ENCODE assay signal across 8 mouse cellular contexts in the genomic region with DNA sequence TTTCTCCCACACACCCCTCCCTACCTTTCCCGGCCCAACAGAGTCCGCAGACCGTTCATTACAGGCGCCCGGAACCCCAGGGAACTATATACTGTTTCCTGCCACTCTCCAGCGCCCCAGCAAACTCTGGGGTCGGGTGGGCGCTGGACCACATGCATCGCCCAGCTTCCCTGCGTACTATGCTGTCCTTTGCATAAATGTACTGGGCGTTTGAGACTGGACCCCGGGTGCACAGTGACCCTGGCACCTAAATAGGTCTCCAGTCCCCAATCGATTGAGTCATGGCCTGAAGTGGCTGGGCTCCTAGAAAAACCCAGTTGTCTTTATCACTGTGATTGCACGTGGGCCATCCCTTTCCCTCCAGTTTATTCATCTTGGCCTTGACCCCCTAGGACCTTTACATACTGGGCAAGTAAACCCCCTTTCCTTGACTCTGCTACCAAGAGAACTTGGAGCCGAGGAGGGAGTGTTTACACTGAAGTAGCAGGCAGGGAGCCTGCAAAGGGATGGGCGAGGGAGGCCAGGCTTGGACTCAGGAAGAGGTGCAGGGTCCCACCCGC. TPM values are rescaled to one million over a fixed set of nuclear protein-coding genes. Genes with fewer than 3 reads are reported as not detected.
DNase-seq lines count a peak whose midpoint lies in the region; ATAC-seq and TF ChIP-seq lines count a peak whose summit lies in the region.
"Had no signal": no experiment of that assay in that cellular context is flagged by ENCODE, and none has a peak within 500 bp of the region (broad histone marks: within the 10 kb centered on the region; RNA-seq: fewer than 3 reads in every experiment).

No protein-coding gene starts in this region.

- WGBS in liver, embryonic 11.5 days: 3% methylated on average over 17 of the region's 17 CpGs
- WGBS in forebrain, embryonic 14.5 days: 3% methylated on average over 17 of the region's 17 CpGs
- WGBS in limb, embryonic 14.5 days: under 1% methylated on average over 17 of the region's 17 CpGs
- WGBS in stomach, embryonic 14.5 days: 5% methylated on average over 17 of the region's 17 CpGs

- H3K9ac ChIP-seq in liver, embryonic 11.5 days (ENCODE audit: low read depth, low read length): no peak overlapping the region
- peak overlapping the region; percentile 43; the same call in 1 of the 2 replicates for H3K9ac ChIP-seq in forebrain, embryonic 14.5 days (ENCODE audit: low read length)
- H3K9ac ChIP-seq in limb, embryonic 14.5 days (ENCODE audit: low read depth, low read length, severe bottlenecking): no peak overlapping the region
- no peak overlapping the region for H3K9ac ChIP-seq in stomach, embryonic 14.5 days (replicated peaks; ENCODE audit: low read depth, low read length)

- H3K27ac ChIP-seq in liver, embryonic 11.5 days (ENCODE audit: low read depth, low read length): no peak overlapping the region
- H3K27ac ChIP-seq in forebrain, embryonic 14.5 days (ENCODE audit: low read depth, low read length): no peak overlapping the region
- no peak overlapping the region for H3K27ac ChIP-seq in limb, embryonic 14.5 days (replicated peaks; ENCODE audit: low read depth, low read length)
- no peak overlapping the region for H3K27ac ChIP-seq in stomach, embryonic 14.5 days (ENCODE audit: low read length)

- no peak for DNase-seq in liver, embryonic 11.5 days (ENCODE audit: low spot score)
- DNase-seq in liver: no peak
- no peak for DNase-seq in forebrain, embryonic 14.5 days (ENCODE audit: low spot score)
- DNase-seq in limb, embryonic 14.5 days (ENCODE audit: low spot score): no peak
- no peak for DNase-seq in spleen, postnatal 4 days (ENCODE audit: low spot score in 2 of 2)
- no peak for DNase-seq in layer of hippocampus, postnatal 10 days (ENCODE audit: low spot score in 2 of 2)

- H3K4me3 ChIP-seq in liver, embryonic 11.5 days (ENCODE audit: low read depth, low read length): peak overlapping the region; percentile 23; the same call in 1 of the 2 replicates
- peak overlapping the region; percentile 36 for H3K4me3 ChIP-seq in forebrain, embryonic 14.5 days (ENCODE audit: low read depth, low read length)
- H3K4me3 ChIP-seq in limb, embryonic 14.5 days (replicated peaks; ENCODE audit: low read length): peak overlapping the region; percentile 18; the same call in 1 of the 2 replicates
- H3K4me3 ChIP-seq in stomach, embryonic 14.5 days (ENCODE audit: low read depth, low read length): peak overlapping the region; percentile 21

- H3K36me3 ChIP-seq in liver, embryonic 11.5 days (ENCODE audit: control insufficient read depth, insufficient read depth, low read length): no peaks in the 10 kb centered on the region
- H3K36me3 ChIP-seq in forebrain, embryonic 14.5 days (ENCODE audit: control insufficient read depth, insufficient read depth, low read length): no peaks in the 10 kb centered on the region
- no peaks in the 10 kb centered on the region for H3K36me3 ChIP-seq in limb, embryonic 14.5 days (ENCODE audit: control insufficient read depth, insufficient read depth, low read length)
- no peaks in the 10 kb centered on the region for H3K36me3 ChIP-seq in stomach, embryonic 14.5 days (ENCODE audit: control insufficient read depth, insufficient read depth, low read length)

- H3K4me2 ChIP-seq in liver, embryonic 11.5 days: peak overlapping the region; percentile 60
- peak overlapping the region; percentile 66 for H3K4me2 ChIP-seq in forebrain, embryonic 14.5 days (ENCODE audit: low read length)
- peak overlapping the region; percentile 40; the same call in 1 of the 2 replicates for H3K4me2 ChIP-seq in limb, embryonic 14.5 days (replicated peaks; ENCODE audit: low read depth, low read length, severe bottlenecking)
- peak overlapping the region; percentile 41 for H3K4me2 ChIP-seq in stomach, embryonic 14.5 days (replicated peaks; ENCODE audit: low read depth, low read length)

- H3K4me1 ChIP-seq in liver, embryonic 11.5 days (replicated peaks; ENCODE audit: control insufficient read depth, insufficient read depth, low read length): peaks cover 4% of the 10 kb centered on the region
- peaks cover 11% of the 10 kb centered on the region for H3K4me1 ChIP-seq in forebrain, embryonic 14.5 days (ENCODE audit: control insufficient read depth, insufficient read depth, low read length)
- H3K4me1 ChIP-seq in limb, embryonic 14.5 days (ENCODE audit: control insufficient read depth, insufficient read depth, low read length): peaks cover 5% of the 10 kb centered on the region
- 0 out of 2 replicates have a peak, but pooled peaks cover 2% of the 10 kb centered on the region for H3K4me1 ChIP-seq in stomach, embryonic 14.5 days (ENCODE audit: control insufficient read depth, insufficient read depth, low read length)

- ATAC-seq in liver, embryonic 11.5 days (replicated peaks; ENCODE audit: low FRiP score): no peak
- no peak for ATAC-seq in forebrain, embryonic 14.5 days
- no peak for ATAC-seq in limb, embryonic 14.5 days (ENCODE audit: low FRiP score, low read depth)
- no peak for ATAC-seq in stomach, embryonic 14.5 days (ENCODE audit: insufficient number of reproducible peaks, insufficient read depth, low FRiP score, low read depth)
- ATAC-seq: Patski had no signal

- no peaks in the 10 kb centered on the region for H3K9me3 ChIP-seq in liver, embryonic 11.5 days (ENCODE audit: control insufficient read depth, low read length)
- no peaks in the 10 kb centered on the region for H3K9me3 ChIP-seq in forebrain, embryonic 14.5 days (replicated peaks; ENCODE audit: control insufficient read depth, low read length)
- H3K9me3 ChIP-seq in limb, embryonic 14.5 days (ENCODE audit: control insufficient read depth, low read length): no peaks in the 10 kb centered on the region
- no peaks in the 10 kb centered on the region for H3K9me3 ChIP-seq in stomach, embryonic 14.5 days (ENCODE audit: control insufficient read depth, low read depth, low read length)

- TF ChIP-seq POLR2A in limb, embryonic 14.5 days (IDR thresholded peaks at IDR 0.05; ENCODE audit: borderline replicate concordance, extremely low read depth, insufficient read depth, insufficient read length): no peak

- H3K27me3 ChIP-seq in liver, embryonic 11.5 days (replicated peaks; ENCODE audit: control insufficient read depth, insufficient read depth, low read length): peaks cover 72% of the 10 kb centered on the region
- peaks cover 63% of the 10 kb centered on the region for H3K27me3 ChIP-seq in forebrain, embryonic 14.5 days (replicated peaks; ENCODE audit: control insufficient read depth, insufficient read depth, low read length)
- peaks cover 76% of the 10 kb centered on the region for H3K27me3 ChIP-seq in limb, embryonic 14.5 days (ENCODE audit: control insufficient read depth, insufficient read depth, low read length)
- peaks cover 60% of the 10 kb centered on the region for H3K27me3 ChIP-seq in stomach, embryonic 14.5 days (ENCODE audit: control insufficient read depth, insufficient read depth, low read length)

RNA-seq across cellular contexts. Expression of gene C1ql2, which starts 1.5 kb away (rescaled TPM):
- not detected in 2 replicates for polyA plus RNA-seq in liver, embryonic 11.5 days (2014; fragmentation: Nextera tagmentation; extraction: Ambion mirVana)
- 0.52 and 1.1 TPM in 2 replicates for polyA plus RNA-seq in forebrain, embryonic 14.5 days (2014; fragmentation: Nextera tagmentation; extraction: Ambion mirVana)
- 0.03 and 0.05 TPM in 2 replicates for polyA plus RNA-seq in limb, embryonic 14.5 days (2012; rRNA removed)
- not detected in 2 replicates for polyA plus RNA-seq in limb, embryonic 14.5 days (2014; fragmentation: Nextera tagmentation; extraction: Ambion mirVana)
- polyA plus RNA-seq in stomach, embryonic 14.5 days (2014; fragmentation: Nextera tagmentation; extraction: Ambion mirVana): not detected in 2 replicates
- 10 to 100 TPM; 21.3 to 22.5 TPM for total RNA-seq in layer of hippocampus, postnatal 10 days (2021)
- polyA plus RNA-seq: Patski had no signal
